Mouse (Mus musculus): ENCODE results near the gene Slc12a9. TPM values are rescaled to one million over a fixed set of nuclear protein-coding genes. Genes with fewer than 3 reads are reported as not detected.

Gene Slc12a9
- polyA plus RNA-seq (2014; fragmentation: Illumina TruSeq; extraction: RNeasy Lipid Tissue Mini Kit (QIAGEN cat#74804); ENCODE audit: low read depth, low replicate concordance) = not detected

DNA sequence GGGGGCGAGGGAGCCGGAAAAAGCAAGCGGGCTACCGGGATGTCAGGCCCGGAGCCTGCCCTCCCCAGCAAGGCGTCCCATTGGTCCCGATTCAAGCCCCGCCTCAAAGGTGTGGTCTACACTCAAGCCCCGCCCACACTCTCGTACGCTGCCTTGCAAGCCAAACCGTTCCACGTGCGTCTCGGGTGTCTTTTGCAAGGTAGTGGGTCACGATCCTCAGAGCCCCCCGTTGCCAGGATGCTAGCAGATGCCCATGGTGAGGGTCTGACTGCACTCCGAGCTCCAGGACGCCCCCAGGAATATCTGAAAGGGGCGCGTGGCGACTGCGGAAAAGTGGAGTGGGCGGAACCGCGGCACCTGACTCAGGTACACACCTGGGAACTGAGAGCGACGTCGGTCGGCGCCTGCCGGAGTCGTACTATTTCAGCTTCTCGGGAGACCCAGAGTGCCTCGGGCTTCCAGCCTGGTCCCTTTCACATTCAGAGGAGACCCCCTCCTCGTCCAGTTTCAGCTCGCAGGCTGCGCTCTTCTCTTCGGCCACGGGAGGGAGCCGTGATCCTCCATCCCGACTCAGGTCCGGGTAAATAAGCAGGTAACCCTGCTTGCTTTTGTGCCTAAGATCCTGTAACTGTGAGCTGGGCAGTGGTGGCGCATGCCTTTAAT, at the start of gene Slc12a9:
Gene Slc12a9, minus strand, starts transcription at position 86 of the 663 bp plus-strand sequence.

DNA sequence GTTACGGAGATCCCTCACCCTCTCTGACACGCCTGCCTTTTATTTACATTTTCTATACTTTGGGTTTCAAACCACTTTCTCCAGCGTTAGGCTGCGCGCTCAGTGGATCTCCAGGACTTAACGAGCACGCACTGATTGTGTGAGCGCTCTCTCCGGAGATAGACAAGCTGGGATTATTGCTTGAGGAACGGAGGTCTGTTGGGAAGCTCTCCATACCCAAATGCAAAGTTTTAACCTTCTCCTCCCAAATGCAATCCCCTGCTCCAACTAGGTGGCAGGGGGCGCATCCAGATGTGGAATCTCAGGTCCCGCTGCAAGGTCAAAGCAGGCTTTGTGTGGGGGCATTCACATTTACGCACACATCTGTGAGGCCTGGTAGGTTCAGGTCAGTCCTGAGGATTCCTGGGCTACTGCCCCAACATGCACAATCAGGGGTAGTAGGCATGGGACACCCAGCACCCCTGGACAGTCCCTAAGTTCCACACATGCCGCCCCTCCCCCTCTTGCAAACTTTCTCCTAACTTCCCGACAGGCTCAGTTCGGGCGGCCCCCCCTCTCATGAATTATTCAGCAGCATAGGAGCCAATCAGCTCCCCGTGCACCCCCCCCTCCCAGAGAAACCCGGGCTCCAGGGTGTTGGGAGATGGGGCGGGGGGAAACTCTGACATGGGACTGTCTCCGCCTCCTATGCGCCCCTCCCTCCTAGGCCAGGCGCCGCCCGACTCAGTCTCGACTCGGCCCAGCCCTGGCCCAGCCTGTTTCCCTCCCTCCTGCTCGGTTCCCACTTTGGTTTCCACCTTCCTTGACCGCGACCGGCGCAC, 16.2 kb upstream of the Slc12a9 start, which contains the start of gene Ephb4:
Gene Ephb4, plus strand, starts transcription at position 726 of the 821 bp plus-strand sequence.

GRCm38 (mm10) chr5:137314193-137315083, 19.0 kb downstream of the Slc12a9 start, which contains the start of gene Trip6:
Gene Trip6, minus strand, starts transcription at chr5:137314404.

GRCm38 (mm10) chr5:137307071-137307912, 26.1 kb downstream of the Slc12a9 start, which contains the start of gene Srrt:
Gene Srrt, minus strand, starts transcription at chr5:137307674.

DNA sequence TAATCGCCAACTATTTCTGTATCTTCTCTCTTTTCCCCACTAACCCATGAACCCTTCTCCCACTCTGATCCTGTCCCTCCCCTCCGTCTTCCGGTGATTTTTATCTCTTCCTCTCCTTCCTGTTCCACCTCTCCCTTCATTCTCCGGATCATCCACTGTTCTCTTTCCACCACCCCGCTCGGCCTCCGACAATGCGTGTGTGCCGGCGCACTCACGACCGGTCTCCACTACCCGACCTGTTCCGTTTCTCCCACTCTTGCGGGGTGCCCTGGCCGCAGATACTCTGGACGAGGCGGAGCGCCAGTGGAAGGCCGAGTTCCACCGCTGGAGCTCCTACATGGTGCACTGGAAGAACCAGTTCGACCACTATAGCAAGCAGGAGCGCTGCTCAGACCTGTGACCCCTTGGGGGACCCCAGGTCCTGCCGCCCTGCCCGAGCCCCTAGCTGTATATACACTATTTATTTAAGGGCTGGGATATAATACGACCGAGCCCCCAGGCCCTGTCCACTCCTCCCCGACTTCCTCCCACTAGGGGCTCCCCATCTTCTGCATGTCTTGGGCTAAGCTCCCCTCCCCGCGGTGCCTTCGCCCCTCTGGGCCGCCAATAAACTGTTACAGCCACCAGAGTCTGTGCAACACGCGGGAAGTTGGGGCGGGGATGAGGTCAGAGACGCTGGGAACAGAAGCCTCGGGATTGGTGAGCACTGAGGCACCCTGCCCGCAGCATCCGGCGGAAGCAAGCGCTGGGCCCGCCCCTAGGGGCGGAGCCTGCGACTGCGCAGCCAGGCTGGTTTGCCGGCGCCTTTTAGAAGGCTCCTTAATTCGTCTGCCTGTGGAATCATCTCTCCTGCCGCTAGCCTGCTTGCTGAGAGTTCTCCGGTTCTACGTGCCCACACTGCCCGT, 39.3 kb downstream of the Slc12a9 start, which contains the start of gene Ufsp1:
Gene Ufsp1, plus strand, starts transcription at position 791 of the 905 bp plus-strand sequence.

DNA sequence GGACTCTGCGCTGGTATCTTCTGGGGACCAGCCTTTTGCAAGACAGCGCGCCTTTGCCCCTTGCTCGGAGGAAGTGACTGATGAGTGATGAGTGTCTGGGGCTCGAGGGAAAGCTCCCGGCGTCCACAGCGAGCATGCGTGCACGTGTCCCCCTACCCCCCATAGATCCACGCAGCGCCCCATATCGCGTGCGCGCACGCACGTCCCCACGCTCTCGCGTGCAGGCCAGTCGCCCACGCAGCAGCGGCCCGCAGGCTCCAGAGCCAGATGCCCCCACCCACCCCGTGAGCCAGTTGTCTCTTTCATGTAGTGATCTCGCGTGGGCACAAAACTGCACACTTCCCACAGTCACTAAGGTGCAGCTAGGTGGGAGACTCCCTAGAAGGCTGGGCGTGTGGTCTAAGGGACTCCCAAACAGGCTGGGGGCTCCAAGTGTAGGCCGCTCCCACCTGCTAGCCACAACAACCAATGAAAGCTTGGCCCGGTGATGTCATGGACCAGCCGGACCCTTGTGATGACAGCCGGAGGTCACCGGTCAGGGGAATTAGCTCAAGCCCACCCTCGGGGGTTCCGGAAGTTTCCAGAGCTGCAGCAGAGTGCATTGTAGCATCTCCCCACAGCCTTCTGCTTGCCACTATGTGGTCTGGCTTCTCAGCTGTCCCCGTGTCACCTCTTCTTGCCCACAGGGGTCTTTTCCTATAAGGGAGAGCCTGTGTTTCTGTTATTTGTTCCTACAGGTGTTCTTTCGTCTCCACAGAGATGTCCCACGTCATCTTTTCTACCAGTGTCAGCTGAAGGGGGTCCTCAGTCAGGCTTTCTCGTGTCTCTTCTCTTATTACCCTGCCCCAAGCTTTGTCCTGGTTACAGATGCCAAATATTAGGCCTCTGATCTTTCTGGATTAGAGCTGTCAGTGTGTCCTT, 46.1 kb downstream of the Slc12a9 start, which contains the start of gene Ache:
Gene Ache, plus strand, starts transcription at position 488 of the 921 bp plus-strand sequence.

Other genes with a start within 250 kb of the Slc12a9 start
- 37.8 TPM for gene Trim56, start 217.4 kb downstream of the Slc12a9 start, polyA plus RNA-seq (2014; fragmentation: Illumina TruSeq; extraction: RNeasy Lipid Tissue Mini Kit (QIAGEN cat#74804); ENCODE audit: low read depth, low replicate concordance)
- gene Muc3, start 184.3 kb downstream of the Slc12a9 start, polyA plus RNA-seq (2014; fragmentation: Illumina TruSeq; extraction: RNeasy Lipid Tissue Mini Kit (QIAGEN cat#74804); ENCODE audit: low read depth, low replicate concordance) = not detected
- gene Muc3a, start 121.2 kb downstream of the Slc12a9 start, polyA plus RNA-seq (2014; fragmentation: Illumina TruSeq; extraction: RNeasy Lipid Tissue Mini Kit (QIAGEN cat#74804); ENCODE audit: low read depth, low replicate concordance) = not detected
- 0.17 TPM for gene Ache, start 46.1 kb downstream of the Slc12a9 start, polyA plus RNA-seq (2014; fragmentation: Illumina TruSeq; extraction: RNeasy Lipid Tissue Mini Kit (QIAGEN cat#74804); ENCODE audit: low read depth, low replicate concordance)
- 5.9 TPM for gene Ufsp1, start 39.0 kb downstream of the Slc12a9 start, polyA plus RNA-seq (2014; fragmentation: Illumina TruSeq; extraction: RNeasy Lipid Tissue Mini Kit (QIAGEN cat#74804); ENCODE audit: low read depth, low replicate concordance)
- 25.4 TPM for gene Srrt, start 25.9 kb downstream of the Slc12a9 start, polyA plus RNA-seq (2014; fragmentation: Illumina TruSeq; extraction: RNeasy Lipid Tissue Mini Kit (QIAGEN cat#74804); ENCODE audit: low read depth, low replicate concordance)
- not detected for gene Trip6, start 19.2 kb downstream of the Slc12a9 start, polyA plus RNA-seq (2014; fragmentation: Illumina TruSeq; extraction: RNeasy Lipid Tissue Mini Kit (QIAGEN cat#74804); ENCODE audit: low read depth, low replicate concordance)
- 7.2 TPM for gene Ephb4, start 16.5 kb upstream of the Slc12a9 start, polyA plus RNA-seq (2014; fragmentation: Illumina TruSeq; extraction: RNeasy Lipid Tissue Mini Kit (QIAGEN cat#74804); ENCODE audit: low read depth, low replicate concordance)
- not detected for gene Zan, start 143.5 kb upstream of the Slc12a9 start, polyA plus RNA-seq (2014; fragmentation: Illumina TruSeq; extraction: RNeasy Lipid Tissue Mini Kit (QIAGEN cat#74804); ENCODE audit: low read depth, low replicate concordance)
- gene Pop7, start 168.9 kb upstream of the Slc12a9 start, polyA plus RNA-seq (2014; fragmentation: Illumina TruSeq; extraction: RNeasy Lipid Tissue Mini Kit (QIAGEN cat#74804); ENCODE audit: low read depth, low replicate concordance) = not detected
- 2.2 TPM for gene Gigyf1, start 185.0 kb upstream of the Slc12a9 start, polyA plus RNA-seq (2014; fragmentation: Illumina TruSeq; extraction: RNeasy Lipid Tissue Mini Kit (QIAGEN cat#74804); ENCODE audit: low read depth, low replicate concordance)
- gene Epo, start 199.6 kb upstream of the Slc12a9 start, polyA plus RNA-seq (2014; fragmentation: Illumina TruSeq; extraction: RNeasy Lipid Tissue Mini Kit (QIAGEN cat#74804); ENCODE audit: low read depth, low replicate concordance) = not detected
- 1.2 TPM for gene Gnb2, start 199.9 kb upstream of the Slc12a9 start, polyA plus RNA-seq (2014; fragmentation: Illumina TruSeq; extraction: RNeasy Lipid Tissue Mini Kit (QIAGEN cat#74804); ENCODE audit: low read depth, low replicate concordance)
- gene Actl6b, start 219.9 kb upstream of the Slc12a9 start, polyA plus RNA-seq (2014; fragmentation: Illumina TruSeq; extraction: RNeasy Lipid Tissue Mini Kit (QIAGEN cat#74804); ENCODE audit: low read depth, low replicate concordance) = not detected
- gene Tfr2, start 236.2 kb upstream of the Slc12a9 start, polyA plus RNA-seq (2014; fragmentation: Illumina TruSeq; extraction: RNeasy Lipid Tissue Mini Kit (QIAGEN cat#74804); ENCODE audit: low read depth, low replicate concordance) = not detected